Mouse (Mus musculus) lung, postnatal 36 days (tissue): ENCODE data around the gene Lamtor3.
A peak's percentile ranks its signal among the peaks of the same experiment; 100 is the strongest.
"Not testable (repeated sequence)": the region's sequence is repeated elsewhere in the genome, so short reads cannot be mapped to it uniquely, and the experiment has no call there.

Experiments
- DNase-seq: peaks from one replicate; pipeline ENCODE4 v3.0.0; 2022; ENCODE audit warnings: mixed read lengths

Lamtor3 gene

GRCm38 (mm10) chr3:137963508-137963907, 45.2 kb downstream of the Lamtor3 start:
- DNase-seq = no peak

GRCm38 (mm10) chr3:137964014-137964413, 45.7 kb downstream of the Lamtor3 start:
- DNase-seq = not testable (repeated sequence)

GRCm38 (mm10) chr3:137968105-137968819, 50.0 kb downstream of the Lamtor3 start:
- no peak for DNase-seq

GRCm38 (mm10) chr3:137968820-137969486, 50.6 kb downstream of the Lamtor3 start:
- peak; percentile 52 for DNase-seq

- DNase-seq = no peak
These were observed 51.6 kb downstream of the Lamtor3 start for GRCm38 (mm10) chr3:137969951-137970350.

- no peak for DNase-seq
These were observed 53.9 kb downstream of the Lamtor3 start for GRCm38 (mm10) chr3:137972224-137972623.

GRCm38 (mm10) chr3:137972989-137973388, 54.7 kb downstream of the Lamtor3 start:
- no peak for DNase-seq

- no peak for DNase-seq
These were observed 56.0 kb downstream of the Lamtor3 start for GRCm38 (mm10) chr3:137974306-137974705.

GRCm38 (mm10) chr3:137975435-137975834, 57.1 kb downstream of the Lamtor3 start:
- DNase-seq = no peak

- DNase-seq = no peak
These were observed 57.6 kb downstream of the Lamtor3 start for GRCm38 (mm10) chr3:137975856-137976423.

- DNase-seq = no peak
These were observed 58.8 kb downstream of the Lamtor3 start for GRCm38 (mm10) chr3:137976943-137977628.

GRCm38 (mm10) chr3:137977629-137978041, 59.3 kb downstream of the Lamtor3 start:
- DNase-seq = no peak

- no peak for DNase-seq
These were observed 59.9 kb downstream of the Lamtor3 start for GRCm38 (mm10) chr3:137978233-137978632.
